Mouse (Mus musculus) small intestine, adult 2 months (tissue): Measurements from ENCODE around the gene Litaf. TPM values are rescaled to one million over a fixed set of nuclear protein-coding genes. Genes with fewer than 3 reads are reported as not detected.

Experiments
- H3K27ac ChIP-seq: fragments of 200-500 bp; 2 replicates; pipeline ENCODE4 v1.5.1; 2012; ENCODE audit warnings: low read depth, low read length, control low read depth, inconsistent platforms; ENCODE audit not compliant: insufficient read depth
- H3K27me3 ChIP-seq: fragments of 200-500 bp; 2 replicates; pipeline ENCODE4 v1.6.1; 2012; ENCODE audit warnings: mild to moderate bottlenecking, moderate library complexity, low read length, inconsistent platforms; ENCODE audit not compliant: control insufficient read depth, insufficient read depth
- H3K36me3 ChIP-seq: fragments of 200-500 bp; 2 replicates; pipeline ENCODE4 v1.6.1; 2012; ENCODE audit warnings: mild to moderate bottlenecking, low read length, control low read depth, inconsistent platforms; ENCODE audit not compliant: control insufficient read depth, insufficient read depth
- H3K4me1 ChIP-seq: fragments of 200-500 bp; 2 replicates; pipeline ENCODE4 v1.6.1; 2012; ENCODE audit warnings: low read length, inconsistent platforms, mixed read lengths; ENCODE audit not compliant: control insufficient read depth, insufficient read depth, insufficient read length
- H3K4me3 ChIP-seq: fragments of 200-500 bp; 2 replicates; pipeline ENCODE4 v1.5.1; 2012; ENCODE audit warnings: low read depth, mild to moderate bottlenecking, control low read depth, inconsistent platforms, low read length, moderate library complexity
- CTCF ChIP-seq: fragments of 200-500 bp; IDR thresholded peaks from 2 replicates; pipeline ENCODE4 v1.5.1; 2012; ENCODE audit warnings: low read depth, mild to moderate bottlenecking, control low read depth, inconsistent platforms, low read length, moderate library complexity, mixed read lengths; ENCODE audit not compliant: insufficient replicate concordance, insufficient read length; ENCODE audit errors: extremely low read depth
- POLR2A ChIP-seq: fragments of 200-500 bp; IDR thresholded peaks from 2 replicates; pipeline ENCODE4 v1.6.1; 2012; ENCODE audit warnings: low read depth, mild to moderate bottlenecking, control low read depth, inconsistent platforms, low read length, moderate library complexity
- WGBS: fragments of 180-500 bp; shearing (Covaris S2); methylation state at CpG from one replicate; pipeline ENCODE4 v1.1.7; 2018; 5-methylcytosine and 5-hydroxymethylcytosine counted together
- polyA plus RNA-seq: library from polyadenylated mRNA; depleted of rRNA; stranded (reverse); fragments of >200 nt; gene quantifications from 2 replicates; pipeline ENCODE4 v1.2.3, GENCODE M21; 2012

Gene Litaf
- polyA plus RNA-seq, 1 experiment = 497 TPM

DNA sequence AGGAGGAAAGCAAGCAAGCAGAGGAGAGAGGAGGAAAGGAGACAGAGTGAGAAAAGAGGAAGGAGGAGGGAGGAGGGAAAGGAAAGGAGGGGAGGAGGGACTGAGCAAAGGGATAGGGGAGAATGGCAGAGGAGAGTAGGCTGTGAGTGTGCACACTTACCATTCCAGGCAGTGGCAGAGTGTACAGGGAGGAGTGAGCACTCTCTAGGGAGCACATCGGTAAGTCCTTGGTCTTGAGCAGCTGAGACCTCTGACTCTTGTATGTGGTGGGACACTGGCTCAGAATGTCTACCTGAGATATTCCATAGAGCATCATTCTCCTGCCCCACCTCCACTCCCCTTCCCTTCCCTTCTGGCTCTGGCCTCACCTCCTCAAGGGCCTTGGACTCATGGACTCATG lies 131.9 kb downstream of the Litaf start:
- H3K27ac ChIP-seq = no peak overlapping the region

GRCm38 (mm10) chr16:10933372-10933771 lies 132.6 kb downstream of the Litaf start:
- H3K4me3 ChIP-seq = no peak overlapping the region
- no peak for TF ChIP-seq CTCF
- no peak for TF ChIP-seq POLR2A
- H3K27me3 ChIP-seq = no peaks in the 10 kb centered on the region
- no peaks in the 10 kb centered on the region for H3K36me3 ChIP-seq
- H3K4me1 ChIP-seq = no peaks in the 10 kb centered on the region
- no peak overlapping the region for H3K27ac ChIP-seq
- 61% methylated on average over 3 of the region's 3 CpGs for WGBS

More for the DNA sequence above, 131.9 kb downstream of the Litaf start:
- 94% methylated on average over 1 of the region's 1 CpGs for WGBS
- no peaks in the 10 kb centered on the region for H3K27me3 ChIP-seq
- no peaks in the 10 kb centered on the region for H3K4me1 ChIP-seq
- TF ChIP-seq CTCF = no peak
- no peak for TF ChIP-seq POLR2A
- H3K4me3 ChIP-seq = no peak overlapping the region
- no peaks in the 10 kb centered on the region for H3K36me3 ChIP-seq

DNA sequence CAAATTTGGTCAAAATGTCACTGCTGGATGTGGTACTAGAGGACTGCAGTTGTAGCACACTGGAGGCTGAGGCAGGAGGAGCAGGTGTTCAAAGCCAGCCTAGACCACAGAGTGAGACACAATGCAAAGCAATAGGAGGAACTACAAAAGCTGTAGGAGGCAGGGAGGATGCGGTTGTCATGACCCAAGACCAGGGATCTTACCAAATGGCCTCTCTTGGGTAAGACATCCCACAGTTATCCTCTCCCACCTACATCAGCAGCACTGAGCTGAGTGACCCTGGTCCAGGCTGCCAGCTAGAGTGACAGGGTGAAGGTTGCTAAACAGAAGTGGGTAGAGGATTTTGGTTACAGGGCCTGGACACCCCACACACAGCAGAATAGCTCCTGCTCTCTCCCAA lies 138.9 kb downstream of the Litaf start:
- TF ChIP-seq CTCF = no peak
- no peak for TF ChIP-seq POLR2A
- Histone ChIP-seq H3K27ac (no peak overlapping the region), H3K27me3 (no peaks in the 10 kb centered on the region), H3K4me1 (no peaks in the 10 kb centered on the region), H3K4me3 (no peak overlapping the region), H3K36me3 (no peaks in the 10 kb centered on the region)
- 81% methylated on average over 1 of the region's 1 CpGs for WGBS

GRCm38 (mm10) chr16:10925591-10926180 lies 140.3 kb downstream of the Litaf start:
- WGBS = 21% methylated on average over 7 of the region's 7 CpGs
- Histone ChIP-seq H3K27ac (no peak overlapping the region), H3K36me3 (no peaks in the 10 kb centered on the region), H3K27me3 (no peaks in the 10 kb centered on the region), H3K4me3 (no peak overlapping the region), H3K4me1 (no peaks in the 10 kb centered on the region)
- TF ChIP-seq CTCF (no peak), POLR2A (no peak)

- H3K4me3 ChIP-seq = no peak overlapping the region
- no peak overlapping the region for H3K27ac ChIP-seq
- H3K27me3 ChIP-seq = no peaks in the 10 kb centered on the region
- no peaks in the 10 kb centered on the region for H3K4me1 ChIP-seq
- 82% methylated on average over 5 of the region's 5 CpGs for WGBS
- TF ChIP-seq POLR2A (no peak), CTCF (no peak)
- no peaks in the 10 kb centered on the region for H3K36me3 ChIP-seq
Observed at GRCm38 (mm10) chr16:10923561-10923960, 142.4 kb downstream of the Litaf start.

GRCm38 (mm10) chr16:10919856-10920255 lies 146.1 kb downstream of the Litaf start:
- Histone ChIP-seq H3K27me3 (no peaks in the 10 kb centered on the region), H3K4me3 (no peak overlapping the region), H3K27ac (no peak overlapping the region), H3K4me1 (no peaks in the 10 kb centered on the region), H3K36me3 (no peaks in the 10 kb centered on the region)
- TF ChIP-seq POLR2A (no peak), CTCF (no peak)

DNA sequence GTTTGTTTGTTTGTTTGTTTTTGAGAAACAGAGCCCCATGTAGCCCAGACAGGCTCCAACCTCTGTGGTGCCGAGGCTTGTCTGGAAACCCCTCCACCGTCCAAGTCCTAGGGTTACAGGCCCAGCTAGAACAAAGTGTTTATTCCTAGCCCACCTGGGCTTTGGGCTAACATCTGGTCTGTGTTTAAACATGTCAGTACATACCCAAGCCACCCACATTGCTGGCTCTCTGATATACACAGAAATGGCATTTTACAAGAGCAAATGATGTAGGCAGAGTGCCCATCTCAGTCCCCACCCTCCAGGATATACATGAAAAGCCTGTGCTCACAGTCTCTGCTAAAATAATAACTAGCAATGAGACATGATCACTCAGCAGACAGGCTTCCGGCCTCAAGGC lies 149.7 kb downstream of the Litaf start:
- no peaks in the 10 kb centered on the region for H3K27me3 ChIP-seq
- TF ChIP-seq CTCF = no peak
- TF ChIP-seq POLR2A = no peak
- no peak overlapping the region for H3K27ac ChIP-seq
- WGBS = 80% methylated on average over 3 of the region's 3 CpGs
- no peak overlapping the region for H3K4me3 ChIP-seq
- H3K36me3 ChIP-seq = no peaks in the 10 kb centered on the region
- no peaks in the 10 kb centered on the region for H3K4me1 ChIP-seq

DNA sequence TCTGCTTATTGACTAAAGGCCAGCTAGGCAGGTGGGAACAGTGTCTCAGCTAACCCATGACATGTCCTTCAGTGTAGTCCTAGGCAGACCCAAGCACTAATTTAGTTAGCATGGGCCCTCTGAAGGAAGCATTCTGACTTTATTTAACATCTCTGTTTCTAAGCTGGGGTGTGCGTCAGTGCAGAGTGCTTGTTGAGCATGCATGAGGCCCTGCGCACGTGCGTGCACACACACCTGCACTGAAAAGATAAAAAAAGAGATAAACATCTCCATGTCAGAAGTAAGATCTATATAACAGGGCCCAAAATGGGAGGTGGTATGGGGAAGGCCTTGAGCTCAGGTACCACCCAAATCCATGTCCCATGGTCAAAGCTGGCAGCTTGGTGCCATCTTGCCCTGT lies 150.9 kb downstream of the Litaf start:
- 98% methylated on average over 4 of the region's 4 CpGs for WGBS
- no peak overlapping the region for H3K4me3 ChIP-seq
- TF ChIP-seq POLR2A (no peak), CTCF (no peak)
- no peaks in the 10 kb centered on the region for H3K4me1 ChIP-seq
- no peaks in the 10 kb centered on the region for H3K27me3 ChIP-seq
- no peak overlapping the region for H3K27ac ChIP-seq
- no peaks in the 10 kb centered on the region for H3K36me3 ChIP-seq
